Mouse (Mus musculus): ENCODE measurements around the gene Ppp1r14c. TPM values are rescaled to one million over a fixed set of nuclear protein-coding genes. Genes with fewer than 3 reads are reported as not detected.
"Not testable (repeated sequence)": the region's sequence is repeated elsewhere in the genome, so short reads cannot be mapped to it uniquely, and the experiment has no call there.

Gene Ppp1r14c
- polyA plus RNA-seq, 1 experiment from 2014 or later = 12.4 TPM

DNA sequence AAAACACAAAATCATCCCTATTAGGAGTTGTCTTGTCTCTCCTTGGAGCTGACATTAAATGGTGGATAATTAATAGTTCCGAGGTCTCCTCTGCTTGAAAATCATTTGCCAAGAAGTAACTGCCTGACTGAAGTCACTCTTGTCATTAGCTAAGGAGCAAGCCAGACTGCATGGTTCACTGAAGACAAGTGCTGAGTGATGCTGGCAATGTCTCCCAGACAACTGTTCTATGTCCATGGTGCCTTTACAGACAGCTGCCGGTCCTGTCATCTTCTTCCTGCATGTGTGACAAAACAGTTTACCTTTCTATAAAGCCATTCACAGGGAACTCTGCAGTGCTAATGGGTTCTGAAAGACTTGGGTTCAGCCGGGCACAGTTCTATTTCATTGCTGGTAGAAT, 124.2 kb downstream of the Ppp1r14c start:
- H3K27me3 ChIP-seq = no peaks in the 10 kb centered on the region
- H3K4me3 ChIP-seq = no peak overlapping the region
- no peaks in the 10 kb centered on the region for H3K9me3 ChIP-seq
- WGBS = 87% methylated on average over 3 of the region's 3 CpGs
- no peak overlapping the region for H3K4me2 ChIP-seq
- ATAC-seq (ENCODE audit: insufficient number of reproducible peaks, insufficient read depth, low FRiP score, low TSS enrichment, low read depth) = no peak
- no peaks in the 10 kb centered on the region for H3K4me1 ChIP-seq
- H3K9ac ChIP-seq = no peak overlapping the region
- H3K36me3 ChIP-seq = no peaks in the 10 kb centered on the region
- no peak overlapping the region for H3K27ac ChIP-seq

DNA sequence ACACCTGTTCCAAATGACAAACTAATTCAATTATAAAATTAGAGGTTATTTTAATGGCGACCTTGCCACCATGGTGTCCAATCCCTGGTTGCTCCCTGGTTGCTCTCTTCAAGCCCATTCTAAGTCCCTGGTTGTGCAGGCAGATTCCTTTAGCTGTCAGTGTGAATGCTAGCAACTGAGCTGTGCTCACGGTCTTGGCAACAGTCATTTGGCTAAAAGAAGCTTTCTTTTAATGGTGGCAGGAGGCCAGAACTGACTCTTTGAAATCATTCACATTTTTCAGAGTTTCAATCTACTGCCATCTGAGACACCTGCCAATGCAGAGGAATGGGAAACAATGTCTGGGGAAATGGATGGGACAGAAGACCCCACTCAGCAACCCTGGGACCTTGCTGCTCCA, 130.9 kb downstream of the Ppp1r14c start:
- peaks cover 7% of the 10 kb centered on the region; the same call in 1 of the 2 replicates for H3K9me3 ChIP-seq
- H3K4me2 ChIP-seq = no peak overlapping the region
- WGBS = 76% methylated on average over 2 of the region's 2 CpGs
- no peak overlapping the region for H3K4me3 ChIP-seq
- no peak for ATAC-seq (ENCODE audit: insufficient number of reproducible peaks, insufficient read depth, low FRiP score, low TSS enrichment, low read depth)
- no peaks in the 10 kb centered on the region for H3K27me3 ChIP-seq
- H3K27ac ChIP-seq = no peak overlapping the region
- H3K4me1 ChIP-seq = no peaks in the 10 kb centered on the region
- H3K9ac ChIP-seq = no peak overlapping the region
- no peaks in the 10 kb centered on the region for H3K36me3 ChIP-seq

DNA sequence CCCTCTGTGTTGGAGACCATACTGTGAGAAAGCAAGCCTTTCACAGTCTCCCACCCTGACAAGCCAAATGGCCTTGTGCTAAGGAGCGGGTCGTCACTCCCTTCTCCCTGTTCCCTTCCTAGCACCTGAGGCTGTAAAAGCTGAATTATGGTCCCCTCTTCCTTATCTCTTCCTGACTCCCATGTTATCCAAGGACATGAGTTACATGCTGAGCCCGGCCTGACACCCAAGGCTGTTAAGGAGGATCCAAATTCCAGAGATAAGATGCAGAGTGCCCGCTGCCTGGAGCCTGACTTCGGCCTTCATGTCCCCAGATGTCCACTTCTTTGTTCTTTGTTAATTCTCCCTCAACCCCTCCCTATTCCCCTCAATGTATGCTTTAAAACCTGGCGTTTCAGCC, 135.0 kb downstream of the Ppp1r14c start:
- H3K27ac ChIP-seq; H3K27me3 ChIP-seq; ATAC-seq (ENCODE audit: insufficient number of reproducible peaks, insufficient read depth, low FRiP score, low TSS enrichment, low read depth); H3K9me3 ChIP-seq; H3K9ac ChIP-seq; H3K36me3 ChIP-seq; H3K4me1 ChIP-seq; H3K4me2 ChIP-seq; H3K4me3 ChIP-seq: not testable (repeated sequence)
- 90% methylated on average over 6 of the region's 6 CpGs for WGBS

DNA sequence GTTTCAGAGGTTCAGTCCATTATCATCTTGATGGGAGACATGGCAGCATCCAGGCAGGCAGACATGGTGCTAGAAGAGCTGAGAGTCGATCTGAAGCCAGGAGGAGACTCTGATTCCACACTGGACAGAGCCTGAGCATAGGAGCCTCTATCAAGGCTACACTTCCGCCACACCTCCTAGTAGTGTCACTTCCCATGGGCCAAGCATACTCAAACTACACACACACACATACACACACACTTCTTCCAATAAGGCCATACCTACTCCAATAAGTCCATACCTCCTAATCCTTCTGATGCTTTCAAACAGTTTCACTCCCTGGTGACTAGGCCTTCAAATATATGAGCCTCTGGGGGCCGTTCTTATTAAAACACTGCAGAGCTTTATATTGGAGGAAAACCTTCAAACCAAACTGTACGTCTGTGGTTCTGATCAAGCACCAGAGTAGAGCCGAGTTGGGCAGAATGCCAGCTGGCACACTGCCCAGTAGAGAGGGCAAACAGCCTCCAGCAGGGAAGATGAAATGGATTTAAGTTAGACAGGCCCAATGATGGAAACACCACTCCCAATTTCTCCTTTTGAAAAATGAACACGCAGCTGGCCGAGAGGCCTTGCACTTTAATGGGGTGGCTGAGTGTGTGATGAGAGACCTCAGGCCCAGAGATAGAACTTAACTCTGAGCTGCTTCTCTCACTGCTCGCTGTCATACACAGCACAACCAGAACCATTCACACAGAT, 141.8 kb downstream of the Ppp1r14c start:
- H3K9ac ChIP-seq = no peak overlapping the region

DNA sequence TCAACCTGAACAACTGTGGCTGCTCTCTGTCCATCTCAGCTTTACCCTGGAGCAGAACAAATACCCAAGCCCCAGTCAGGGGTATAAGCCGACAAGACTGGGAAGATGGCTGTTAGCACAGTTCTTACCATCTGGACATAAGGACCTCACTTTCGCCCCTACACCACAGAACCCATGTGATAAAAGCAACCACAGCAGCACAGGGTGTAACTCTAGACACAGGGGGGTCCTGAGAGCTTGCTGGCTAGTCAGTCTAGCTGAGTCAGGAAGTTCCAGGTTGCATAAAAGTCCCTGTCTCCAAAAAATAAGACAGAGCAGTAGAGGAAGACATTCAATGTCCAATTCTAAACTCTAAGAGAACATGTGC, 142.3 kb downstream of the Ppp1r14c start:
- Histone ChIP-seq H3K27ac (peak overlapping the region; percentile 40; the same call in 1 of the 2 replicates), H3K36me3 (no peaks in the 10 kb centered on the region), H3K4me2 (no peak overlapping the region), H3K4me1 (peaks cover 28% of the 10 kb centered on the region), H3K9me3 (no peaks in the 10 kb centered on the region), H3K4me3 (no peak overlapping the region), H3K9ac (no peak overlapping the region), H3K27me3 (no peaks in the 10 kb centered on the region)
- no peak for ATAC-seq (ENCODE audit: insufficient number of reproducible peaks, insufficient read depth, low FRiP score, low TSS enrichment, low read depth)
- 62% methylated on average over 2 of the region's 2 CpGs for WGBS

More for the DNA sequence above, 141.8 kb downstream of the Ppp1r14c start:
- WGBS = 37% methylated on average over 8 of the region's 8 CpGs
- Histone ChIP-seq H3K27me3 (no peaks in the 10 kb centered on the region), H3K4me2 (no peak overlapping the region), H3K36me3 (no peaks in the 10 kb centered on the region), H3K27ac (peak overlapping the region; percentile 40; the same call in 1 of the 2 replicates), H3K4me3 (no peak overlapping the region), H3K4me1 (peaks cover 28% of the 10 kb centered on the region), H3K9me3 (no peaks in the 10 kb centered on the region)
- peak; percentile 68 for ATAC-seq (ENCODE audit: insufficient number of reproducible peaks, insufficient read depth, low FRiP score, low TSS enrichment, low read depth)

DNA sequence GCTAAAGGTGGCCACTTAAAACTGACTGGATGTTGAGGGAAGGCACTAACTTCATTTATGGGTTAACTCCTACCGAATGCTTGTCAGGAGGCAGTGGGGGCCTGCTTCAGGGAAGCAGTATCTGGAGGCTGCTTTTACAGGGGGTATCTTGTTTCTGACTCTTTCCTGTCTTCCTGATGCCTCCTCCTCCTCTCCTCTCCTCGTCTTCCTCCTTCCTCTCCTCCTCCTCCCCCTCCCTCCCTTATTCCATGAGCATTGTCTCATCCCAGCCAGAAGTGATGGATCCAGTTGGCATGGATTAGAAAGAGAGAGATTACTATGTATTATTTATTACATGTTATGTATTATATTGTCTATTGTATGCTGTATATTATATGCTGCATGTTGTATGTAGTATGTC, 142.9 kb downstream of the Ppp1r14c start:
- H3K9me3 ChIP-seq = no peaks in the 10 kb centered on the region
- WGBS = 45% methylated on average over 2 of the region's 2 CpGs
- H3K4me1 ChIP-seq = peaks cover 28% of the 10 kb centered on the region
- H3K9ac ChIP-seq = no peak overlapping the region
- H3K36me3 ChIP-seq = no peaks in the 10 kb centered on the region
- H3K4me3 ChIP-seq = no peak overlapping the region
- H3K27ac ChIP-seq = no peak overlapping the region
- no peak for ATAC-seq (ENCODE audit: insufficient number of reproducible peaks, insufficient read depth, low FRiP score, low TSS enrichment, low read depth)
- no peaks in the 10 kb centered on the region for H3K27me3 ChIP-seq
- no peak overlapping the region for H3K4me2 ChIP-seq

DNA sequence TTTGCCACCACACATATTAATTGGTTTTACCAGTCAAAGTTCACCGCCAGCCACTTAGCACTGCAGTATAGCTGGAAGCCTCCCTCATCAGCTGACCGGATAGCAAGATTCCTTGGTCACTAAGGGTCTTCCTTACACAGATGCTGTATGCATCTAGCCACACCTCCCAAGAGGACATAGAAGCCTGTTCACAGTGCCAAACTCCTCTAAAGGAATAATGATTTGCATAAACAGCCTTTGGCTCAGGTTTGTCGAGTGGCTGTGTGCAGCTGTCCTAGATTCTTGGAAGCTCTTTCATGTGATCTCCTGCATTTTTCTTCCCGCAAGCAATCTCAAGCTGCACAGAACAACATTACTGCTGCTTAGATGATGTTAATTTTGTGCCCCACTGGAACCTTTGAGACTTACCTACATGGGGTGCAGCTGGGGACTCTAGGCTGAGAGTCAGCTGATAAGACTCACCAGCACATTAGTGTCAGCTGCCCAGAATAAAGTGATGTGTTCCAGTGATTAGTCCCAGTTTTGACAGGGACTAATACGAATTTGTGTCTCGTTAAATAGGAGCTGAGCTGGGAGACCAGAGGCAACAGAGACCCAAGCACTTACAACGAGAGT, 143.9 kb downstream of the Ppp1r14c start:
- 52% methylated on average over 7 of the region's 7 CpGs for WGBS
- peaks cover 28% of the 10 kb centered on the region for H3K4me1 ChIP-seq
- no peak for ATAC-seq (ENCODE audit: insufficient number of reproducible peaks, insufficient read depth, low FRiP score, low TSS enrichment, low read depth)
- H3K4me2 ChIP-seq = no peak overlapping the region
- no peaks in the 10 kb centered on the region for H3K27me3 ChIP-seq
- no peak overlapping the region for H3K4me3 ChIP-seq
- no peak overlapping the region for H3K9ac ChIP-seq
- H3K36me3 ChIP-seq = no peaks in the 10 kb centered on the region
- no peak overlapping the region for H3K27ac ChIP-seq
- no peaks in the 10 kb centered on the region for H3K9me3 ChIP-seq

DNA sequence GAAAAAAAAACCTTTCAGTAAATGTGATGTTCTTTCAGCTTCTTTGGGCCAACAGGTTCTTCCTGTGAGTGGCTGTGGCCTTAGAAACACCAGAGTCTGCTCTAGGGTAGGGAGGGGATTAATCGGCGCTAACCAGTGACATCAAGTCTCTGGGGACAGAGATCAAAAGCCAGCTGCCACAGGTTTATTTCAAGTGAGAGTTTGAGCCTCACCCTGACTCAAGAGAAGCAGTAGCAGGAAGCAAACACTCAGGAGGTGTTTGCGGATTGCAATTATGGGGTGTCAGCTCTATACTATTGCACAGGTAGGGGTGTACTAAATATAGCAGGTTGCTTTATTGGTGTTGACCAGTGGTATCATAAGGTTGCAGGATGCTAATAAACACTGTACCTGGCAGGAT, 144.6 kb downstream of the Ppp1r14c start:
- Histone ChIP-seq H3K27me3 (no peaks in the 10 kb centered on the region), H3K4me3 (no peak overlapping the region), H3K4me1 (peaks cover 28% of the 10 kb centered on the region), H3K4me2 (no peak overlapping the region), H3K9me3 (no peaks in the 10 kb centered on the region), H3K36me3 (no peaks in the 10 kb centered on the region), H3K9ac (no peak overlapping the region), H3K27ac (no peak overlapping the region)
- ATAC-seq (ENCODE audit: insufficient number of reproducible peaks, insufficient read depth, low FRiP score, low TSS enrichment, low read depth) = no peak
- WGBS = 63% methylated on average over 3 of the region's 3 CpGs

DNA sequence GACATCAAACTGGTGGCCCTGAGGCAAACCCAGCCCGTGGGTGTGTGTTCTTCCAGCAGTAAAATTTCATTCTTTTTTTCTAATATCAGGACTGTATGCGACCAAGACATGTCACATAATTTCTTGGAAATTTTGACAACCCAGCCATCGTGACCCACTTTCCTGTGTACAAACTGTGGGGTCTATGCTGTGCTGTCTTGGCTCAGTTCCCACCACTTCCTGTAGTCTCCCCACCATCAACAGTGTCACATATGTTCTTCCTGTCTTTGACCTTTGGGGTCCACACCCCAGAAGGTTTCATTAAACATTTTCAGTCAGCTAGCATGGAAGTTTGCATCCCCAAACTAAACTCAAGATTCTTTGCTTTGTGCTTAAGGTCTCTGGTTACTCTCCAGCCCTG, 145.5 kb downstream of the Ppp1r14c start:
- Histone ChIP-seq H3K4me2 (no peak overlapping the region), H3K27me3 (no peaks in the 10 kb centered on the region), H3K4me3 (no peak overlapping the region), H3K36me3 (no peaks in the 10 kb centered on the region), H3K4me1 (peaks cover 28% of the 10 kb centered on the region), H3K9me3 (no peaks in the 10 kb centered on the region), H3K9ac (no peak overlapping the region), H3K27ac (no peak overlapping the region)
- ATAC-seq (ENCODE audit: insufficient number of reproducible peaks, insufficient read depth, low FRiP score, low TSS enrichment, low read depth) = no peak
- WGBS = 50% methylated on average over 3 of the region's 3 CpGs

DNA sequence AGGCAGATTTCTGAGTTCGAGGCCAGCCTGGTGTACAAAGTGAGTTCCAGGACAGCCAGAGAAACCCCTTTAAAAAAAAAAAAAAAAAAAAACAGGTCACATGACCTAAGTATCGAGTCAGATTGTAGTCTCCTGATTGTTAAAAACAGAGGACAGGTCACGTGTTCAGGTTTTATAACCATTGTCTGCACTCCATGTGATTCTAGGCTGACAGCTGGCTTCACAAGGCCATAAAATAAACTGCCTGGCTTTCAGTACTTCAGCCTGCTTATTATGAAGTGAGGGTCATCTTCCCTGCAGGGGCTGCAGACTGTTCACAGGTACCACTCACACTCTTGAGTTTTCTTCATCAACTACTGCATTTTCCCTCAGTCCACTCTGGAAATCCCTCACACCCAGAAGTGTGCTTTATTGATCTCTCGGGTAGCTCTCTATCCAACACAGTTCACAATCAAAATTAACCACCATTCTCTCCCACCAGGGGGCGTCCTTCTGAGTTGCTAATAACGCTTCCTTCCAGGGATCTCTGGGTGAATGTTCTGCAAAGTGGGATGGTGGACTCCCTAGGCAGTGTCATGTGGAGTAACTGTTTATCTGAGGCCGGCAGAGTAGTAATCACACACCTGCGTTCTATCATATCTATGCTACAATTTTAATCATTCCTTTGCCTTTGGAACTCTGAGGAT, 146.9 kb downstream of the Ppp1r14c start:
- Histone ChIP-seq H3K9ac (no peak overlapping the region), H3K4me3 (no peak overlapping the region), H3K4me1 (peaks cover 23% of the 10 kb centered on the region), H3K36me3 (no peaks in the 10 kb centered on the region), H3K27ac (no peak overlapping the region), H3K9me3 (no peaks in the 10 kb centered on the region), H3K4me2 (no peak overlapping the region), H3K27me3 (no peaks in the 10 kb centered on the region)
- 75% methylated on average over 8 of the region's 8 CpGs for WGBS
- ATAC-seq (ENCODE audit: insufficient number of reproducible peaks, insufficient read depth, low FRiP score, low TSS enrichment, low read depth) = no peak

DNA sequence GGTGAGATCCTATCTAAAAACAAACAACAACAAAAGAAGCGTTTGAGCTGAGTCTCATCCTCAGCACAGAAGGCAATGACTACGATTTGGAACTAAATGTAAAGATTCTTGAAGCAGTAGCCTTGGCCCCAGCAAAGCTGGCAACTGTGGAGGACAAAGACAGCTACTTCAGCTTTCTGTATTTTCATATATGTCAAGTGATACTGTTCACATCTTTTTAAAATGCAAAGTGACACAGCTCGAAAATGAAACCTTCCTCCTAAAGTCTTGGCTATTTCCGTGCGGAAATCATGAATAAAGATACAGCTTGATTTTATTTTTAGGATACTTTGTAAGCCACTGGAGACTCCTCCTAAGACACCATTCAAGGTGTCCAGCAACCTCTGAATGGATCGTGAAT, 148.1 kb downstream of the Ppp1r14c start:
- Histone ChIP-seq H3K4me3 (no peak overlapping the region), H3K27me3 (no peaks in the 10 kb centered on the region), H3K9ac (no peak overlapping the region), H3K4me2 (no peak overlapping the region), H3K27ac (no peak overlapping the region), H3K4me1 (peaks cover 12% of the 10 kb centered on the region; the same call in 1 of the 2 replicates), H3K36me3 (no peaks in the 10 kb centered on the region), H3K9me3 (no peaks in the 10 kb centered on the region)
- no peak for ATAC-seq (ENCODE audit: insufficient number of reproducible peaks, insufficient read depth, low FRiP score, low TSS enrichment, low read depth)
- WGBS = 68% methylated on average over 6 of the region's 6 CpGs
